Mouse (Mus musculus) left cerebral cortex, postnatal 25 days (tissue): ENCODE results near the gene Cbx6. TPM values are rescaled to one million over a fixed set of nuclear protein-coding genes. Genes with fewer than 3 reads are reported as not detected.

Source experiments
- DNase-seq, 2 experiments: peaks; one replicate each; pipeline ENCODE4 v3.0.0; 2022; ENCODE audit warnings: low spot score in 2 of 2, mixed read lengths in 1 of 2
- intact Hi-C: fragments of 180-260 bp; cut with DNase I; formaldehyde crosslinking; loops from one replicate; pipeline ENCODE4 v1.15.1; 2025
- total RNA-seq, 2 experiments: library from RNA; stranded (reverse); gene quantifications; 2 replicates each; pipeline ENCODE4 v1.2.3; 2021

Cbx6 gene
- total RNA-seq, 2 experiments from 2014 or later: 445 to 462 TPM

DNA sequence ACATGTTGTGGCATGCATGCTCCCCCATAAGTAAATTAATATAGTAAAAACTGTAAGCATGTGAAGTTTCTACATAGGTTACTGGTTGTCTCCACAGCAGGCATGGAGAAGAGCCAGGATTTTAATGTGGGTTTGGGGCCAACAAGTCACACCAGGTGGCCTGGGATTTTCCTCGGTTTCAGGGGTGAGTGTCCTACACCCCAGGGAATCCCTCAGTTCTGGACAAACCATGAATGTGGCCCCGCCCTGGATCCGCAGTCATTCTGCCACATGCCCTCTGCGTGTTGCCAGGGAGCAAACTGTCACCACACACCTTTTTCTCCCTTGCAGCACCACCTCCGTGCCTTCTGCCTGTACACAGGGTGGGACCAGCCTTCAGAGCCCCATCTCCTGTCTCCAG, 25.8 kb downstream of the Cbx6 start:
- no peak for DNase-seq
- intact Hi-C loops: loop anchor here (5.0 kb wide), 1 partner anchor 104 kb away; no protein-coding TSS in a partner anchor

DNA sequence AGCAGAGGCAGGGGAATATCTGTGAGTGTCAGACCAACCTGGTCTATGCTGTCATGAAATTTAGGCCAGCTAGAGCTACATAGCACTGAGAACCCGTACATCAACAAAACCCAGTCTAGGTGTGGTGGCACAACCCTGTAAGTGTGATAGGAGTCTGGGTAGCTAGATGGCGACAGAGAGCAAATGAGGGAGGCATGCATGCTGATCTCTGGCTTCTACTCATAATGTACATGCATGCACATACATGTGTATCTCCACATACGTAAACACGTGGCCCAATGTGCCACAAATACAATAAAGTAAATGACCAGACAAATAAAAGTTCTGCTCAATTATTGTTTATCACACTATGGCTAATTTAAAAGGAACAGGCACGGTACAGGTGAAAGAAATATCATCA, 26.4 kb downstream of the Cbx6 start:
- intact Hi-C loops: loop anchor here (5.0 kb wide), 1 partner anchor 104 kb away; no protein-coding TSS in a partner anchor
- peak in 1 of 2 experiments; percentile 67 for DNase-seq

DNA sequence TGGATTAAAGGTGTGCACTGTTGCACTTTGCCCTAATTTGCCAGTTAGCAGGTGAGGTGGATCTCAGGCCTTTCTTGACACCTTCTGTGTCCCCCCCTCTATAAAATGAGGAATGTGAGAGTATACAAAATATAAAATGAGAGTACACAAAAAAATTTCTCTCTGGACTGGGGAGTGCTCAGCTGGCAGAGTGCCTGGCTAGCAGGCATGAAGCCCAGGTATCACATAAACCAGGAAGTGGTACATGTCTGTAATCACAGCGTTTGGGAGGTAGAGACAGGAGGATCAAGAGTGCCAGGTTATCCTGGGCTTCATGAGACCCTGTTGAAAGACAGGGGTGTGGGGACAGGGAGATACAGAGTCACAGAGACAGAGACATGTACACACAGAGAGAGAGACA, 27.4 kb downstream of the Cbx6 start:
- intact Hi-C loops: loop anchor here (5.0 kb wide), 1 partner anchor 105 kb away; no protein-coding TSS in a partner anchor
- DNase-seq: no peak

DNA sequence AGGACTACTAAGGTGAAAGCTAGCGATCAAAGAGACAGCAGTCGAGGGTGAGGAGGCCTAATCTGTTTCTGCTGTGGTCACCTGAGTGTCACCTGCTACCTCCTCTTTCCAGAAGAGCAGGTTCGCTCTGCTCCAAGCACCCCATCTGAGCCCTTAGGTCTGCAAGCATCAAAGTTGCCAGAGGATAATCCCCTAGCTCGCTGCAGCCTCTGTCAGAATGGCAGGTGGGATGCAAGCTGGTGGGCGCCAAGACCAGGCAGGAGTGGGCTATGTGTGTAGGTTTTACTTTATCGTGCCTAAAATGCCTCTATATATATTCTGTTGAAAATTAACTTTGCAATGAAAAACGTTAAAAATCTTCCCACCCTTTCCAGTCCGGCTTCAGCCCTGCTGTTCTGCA, 29.2 kb downstream of the Cbx6 start:
- intact Hi-C loops: loop anchor here (5.0 kb wide), 1 partner anchor 107 kb away; no protein-coding TSS in a partner anchor
- DNase-seq: peak in 1 of 2 experiments; percentile 44

DNA sequence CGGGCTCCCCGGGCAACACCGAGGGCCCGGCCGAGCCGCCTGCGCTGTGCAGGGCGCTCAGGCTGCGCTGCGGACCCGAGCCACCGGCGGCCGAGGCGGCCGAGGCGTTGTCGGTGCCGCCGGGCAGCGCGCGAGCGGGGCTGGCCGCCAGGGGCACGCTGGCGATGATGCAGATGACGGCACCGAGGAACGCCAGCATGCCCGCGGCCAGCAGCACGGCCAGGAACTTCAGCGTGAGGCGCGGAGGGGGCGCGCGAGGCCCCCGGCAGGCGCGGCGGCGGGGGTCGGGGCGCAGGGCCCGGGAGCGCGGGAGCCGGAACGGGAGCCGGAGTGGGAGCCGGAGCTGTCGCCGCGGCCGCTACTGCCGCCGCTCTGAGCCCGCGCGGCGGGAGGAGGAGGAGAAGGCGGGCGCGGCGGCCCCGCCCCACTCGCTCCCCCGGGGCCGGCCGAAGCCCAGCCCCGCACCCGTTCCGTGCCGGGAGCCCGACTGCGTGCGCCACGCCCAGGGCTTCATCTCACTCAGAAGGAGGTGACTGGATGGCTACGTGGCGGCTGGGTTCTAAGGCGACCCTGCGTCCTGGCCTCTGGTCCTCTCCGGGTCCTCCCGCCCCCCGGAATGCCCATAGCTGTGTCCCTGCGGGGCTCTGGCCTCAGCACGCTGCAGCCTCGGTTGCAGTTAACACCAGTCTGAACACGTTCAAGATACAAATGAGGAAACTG, 30.0 kb downstream of the Cbx6 start, which contains the start of gene Nptxr:
Gene Nptxr (minus strand): TSS at position 415 of the 720 bp plus-strand sequence.
- intact Hi-C loops: loop anchor here (5.0 kb wide), 1 partner anchor 108 kb away; no protein-coding TSS in a partner anchor
- DNase-seq: peak; percentile 79 to 80

DNA sequence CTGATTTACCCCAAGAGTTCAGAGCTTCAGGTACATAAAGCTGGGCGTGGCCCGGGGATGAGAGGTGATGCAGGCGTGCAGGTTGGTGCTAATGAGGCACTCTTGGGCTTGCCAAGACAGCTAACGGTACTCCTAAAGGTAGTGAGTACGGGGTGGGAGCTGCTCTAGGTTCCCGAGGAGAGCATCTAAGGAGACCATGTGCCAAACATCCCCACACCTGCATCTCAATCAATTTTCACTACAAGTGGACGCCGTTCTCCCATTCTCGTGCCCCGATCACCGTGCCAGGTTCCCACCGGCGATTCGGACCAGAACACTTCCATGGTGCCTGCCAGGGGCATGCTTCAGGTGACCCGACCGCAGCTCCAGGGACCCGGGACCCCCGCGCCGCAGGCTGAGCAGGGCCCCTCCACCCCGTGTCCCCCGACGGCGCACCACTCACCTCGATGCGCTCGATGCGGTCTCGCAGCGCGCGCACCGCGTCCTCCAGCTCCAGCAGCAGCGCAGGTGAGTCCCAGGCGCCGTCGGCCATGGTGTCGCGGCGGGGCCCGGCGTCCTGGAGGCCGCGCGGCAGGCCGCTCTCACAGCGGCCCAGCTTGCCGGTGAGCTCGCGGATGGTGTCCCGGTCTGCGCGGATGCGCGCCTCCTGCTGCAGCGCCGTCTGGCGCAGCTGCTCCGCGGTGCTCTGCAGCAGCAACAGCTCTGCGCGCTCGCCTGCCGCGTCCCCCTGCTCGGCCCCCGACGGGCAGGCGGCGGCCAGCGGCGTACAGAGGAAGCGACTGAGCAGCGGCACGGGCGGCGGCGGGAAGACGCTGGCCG, 30.7 kb downstream of the Cbx6 start:
- no peak for DNase-seq
- intact Hi-C loops: no loop called here

DNA sequence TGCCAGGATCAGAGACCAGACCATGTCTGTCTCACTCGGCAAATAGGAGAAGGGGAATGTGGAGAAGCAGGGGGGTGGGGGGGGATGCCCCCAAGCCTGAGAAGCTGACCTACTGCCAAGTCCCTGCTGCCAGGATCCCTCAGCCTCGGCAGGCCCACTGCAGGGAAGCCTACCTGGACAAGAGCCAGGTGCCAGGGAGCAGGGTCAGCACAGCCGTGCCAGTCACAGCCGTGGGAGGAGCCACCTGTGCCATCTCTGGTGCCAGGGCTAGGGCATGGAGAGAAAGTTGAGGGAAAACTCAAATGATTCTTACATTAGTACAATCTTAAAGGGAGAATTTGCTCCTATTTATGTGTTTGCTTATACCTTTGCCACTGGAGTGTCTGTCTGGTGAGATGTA, 32.2 kb downstream of the Cbx6 start:
- DNase-seq: no peak
- intact Hi-C loops: no loop called here

DNA sequence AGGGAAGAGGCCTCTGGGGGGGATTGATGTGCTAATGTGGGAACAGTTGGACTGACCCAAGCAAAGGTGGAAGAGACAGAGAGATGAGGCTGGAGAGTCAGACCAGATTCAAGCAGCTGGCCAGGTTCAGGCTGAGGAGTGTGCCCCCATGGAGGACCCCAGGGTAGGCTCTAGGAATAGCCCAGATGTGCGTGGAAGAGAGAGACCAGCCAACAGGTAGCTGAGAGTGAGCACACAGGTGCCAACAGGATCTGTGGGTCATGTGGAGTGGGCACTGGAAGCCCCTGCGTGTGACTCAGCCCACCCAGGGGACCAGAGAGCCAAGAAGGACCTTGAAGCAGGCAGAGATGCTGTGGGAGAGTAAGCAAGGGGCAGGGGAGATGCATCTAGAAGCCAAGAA, 32.8 kb downstream of the Cbx6 start:
- DNase-seq: no peak
- intact Hi-C loops: no loop called here

DNA sequence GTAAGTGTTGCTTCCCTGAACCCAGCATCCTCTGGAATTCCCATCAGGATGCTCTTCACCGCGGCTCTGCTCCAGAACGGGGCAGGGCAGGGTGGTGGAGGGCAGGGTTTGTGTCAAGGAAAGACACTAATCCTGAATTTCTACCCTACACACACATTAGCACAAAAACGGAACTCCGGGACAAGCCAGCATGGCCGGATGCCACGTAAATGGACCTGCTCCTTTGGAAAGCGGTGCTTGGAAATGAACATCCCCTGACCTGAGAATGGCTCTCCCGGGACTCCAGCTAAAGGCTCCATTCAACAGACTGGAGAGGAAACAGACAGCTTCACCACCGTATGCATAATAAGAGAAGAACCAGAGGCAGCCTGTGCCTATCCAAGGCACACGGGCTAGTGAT, 33.8 kb downstream of the Cbx6 start:
- DNase-seq: no peak
- intact Hi-C loops: no loop called here

DNA sequence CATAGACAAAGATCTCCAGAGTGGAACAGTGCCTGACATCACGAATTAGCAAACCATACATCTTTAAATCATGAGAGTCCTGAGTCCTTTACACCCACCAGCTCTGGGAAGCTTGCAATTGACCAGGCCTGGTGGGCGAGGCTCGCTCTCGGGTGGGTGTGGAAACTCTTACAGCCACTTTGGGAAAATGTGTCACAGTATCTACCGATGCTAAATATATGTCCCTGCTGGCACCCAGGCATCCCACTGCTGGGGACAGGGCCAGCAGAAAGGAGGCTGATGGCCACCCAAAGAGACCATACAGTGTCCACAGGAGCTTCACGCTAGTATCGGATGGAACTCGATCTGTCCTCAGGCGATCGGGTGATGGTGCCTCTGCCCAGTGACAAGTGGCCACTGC, 35.9 kb downstream of the Cbx6 start:
- peak in 1 of 2 experiments; percentile 94 for DNase-seq
- intact Hi-C loops: no loop called here

DNA sequence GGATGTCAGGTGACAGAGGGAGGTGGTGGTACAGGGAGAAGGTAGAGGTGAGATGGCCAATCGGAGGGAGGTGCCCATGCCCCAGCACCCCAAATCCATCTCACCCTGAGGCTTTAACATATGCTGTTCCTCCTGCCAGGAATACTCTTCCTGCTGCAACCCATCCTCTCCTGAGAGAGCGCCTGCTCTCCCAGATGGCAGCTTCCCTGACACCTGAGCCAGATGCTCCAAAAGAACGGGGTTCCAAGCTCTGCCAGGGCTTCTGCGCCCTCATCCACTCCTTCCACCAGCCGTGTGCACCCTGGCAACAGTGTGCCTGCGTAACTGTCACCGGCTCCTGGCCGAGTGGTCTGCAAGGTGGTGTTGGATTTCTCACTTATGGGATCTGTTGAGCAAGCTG, 36.8 kb downstream of the Cbx6 start:
- no peak for DNase-seq
- intact Hi-C loops: no loop called here

DNA sequence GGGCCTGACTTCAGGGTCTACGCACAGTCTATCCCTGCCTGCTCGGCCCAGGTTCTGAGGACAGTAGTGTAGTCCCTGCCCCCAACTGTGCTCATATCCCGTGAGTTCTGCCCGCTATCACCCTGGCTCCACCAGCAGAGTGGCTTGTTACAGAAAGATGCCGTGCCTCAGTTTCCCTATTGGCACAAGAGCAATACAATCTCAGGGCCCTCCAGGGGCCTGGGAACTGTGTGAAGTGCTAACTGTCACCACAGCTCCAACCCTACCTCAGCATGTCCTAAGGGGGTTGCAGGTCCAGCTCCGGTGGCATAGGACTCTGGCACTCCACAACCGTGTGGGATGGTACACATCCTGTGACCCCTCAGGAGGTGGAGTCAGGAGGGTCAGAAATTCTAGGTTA, 37.4 kb downstream of the Cbx6 start:
- DNase-seq: no peak
- intact Hi-C loops: no loop called here

DNA sequence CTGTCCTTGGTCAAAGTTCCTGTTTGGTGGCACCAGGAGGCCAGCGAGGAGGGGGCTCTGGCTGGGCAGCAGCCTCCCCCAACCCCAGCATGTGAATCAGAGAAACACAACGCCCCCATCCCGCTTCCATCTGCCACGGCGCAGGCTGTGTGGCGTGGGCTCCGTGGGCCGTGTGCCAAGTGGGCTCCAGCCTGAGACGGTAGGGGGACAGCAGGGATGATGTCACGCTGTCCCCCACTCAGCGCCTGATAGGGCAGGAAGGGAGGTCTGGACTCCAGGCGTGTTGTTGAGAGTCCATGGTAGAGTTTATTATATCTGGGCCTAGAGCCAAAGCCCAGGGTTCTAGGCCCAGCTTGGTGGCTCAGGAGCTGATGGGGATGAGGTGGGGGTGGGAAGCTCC, 38.2 kb downstream of the Cbx6 start:
- peak; percentile 71 to 86 for DNase-seq
- intact Hi-C loops: loop anchor here (1.0 kb wide), 1 partner anchor 31 kb away; no protein-coding TSS in a partner anchor

DNA sequence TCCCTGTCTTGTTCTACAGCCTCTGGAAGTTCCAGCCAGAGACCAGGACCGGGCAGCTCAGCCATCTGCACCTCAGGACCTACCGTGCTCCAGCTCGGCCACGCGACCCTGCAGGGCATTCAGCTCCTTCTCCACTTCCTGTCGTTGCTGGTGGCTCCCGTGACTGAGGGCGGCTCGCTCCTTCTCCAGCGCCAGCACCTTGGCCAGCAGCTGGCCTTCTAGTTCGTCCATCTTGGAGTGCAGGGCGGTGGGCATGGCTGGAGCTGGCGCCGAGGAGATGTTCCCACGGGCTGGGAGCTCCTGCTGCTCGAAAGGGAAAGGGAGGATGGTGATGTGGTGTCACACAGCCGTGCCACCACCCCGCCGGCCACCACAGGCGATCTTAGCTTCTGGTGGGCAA, 40.3 kb downstream of the Cbx6 start:
- intact Hi-C loops: no loop called here

DNA sequence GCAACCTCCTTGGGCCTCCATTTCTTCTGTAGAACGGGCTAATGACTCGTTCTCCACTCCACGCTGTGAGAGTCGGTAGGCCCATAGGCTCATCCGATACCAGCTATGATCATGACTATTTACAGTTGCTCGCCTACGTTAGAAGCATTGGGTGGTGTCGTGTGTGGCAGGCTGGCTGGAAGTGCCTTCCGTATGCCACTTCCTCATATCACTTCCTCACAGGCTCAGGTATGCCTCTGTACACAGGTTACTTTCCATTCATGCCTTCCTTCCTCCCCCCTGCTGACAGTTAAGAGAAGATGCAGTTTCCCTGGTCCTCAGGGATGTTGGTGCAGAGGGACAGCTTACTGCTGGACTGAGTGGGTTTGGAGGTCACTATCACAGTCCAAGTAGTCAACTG, 41.4 kb downstream of the Cbx6 start:
- no peak for DNase-seq
- intact Hi-C loops: no loop called here

More for the DNA sequence above, 40.3 kb downstream of the Cbx6 start:
- no peak for DNase-seq

DNA sequence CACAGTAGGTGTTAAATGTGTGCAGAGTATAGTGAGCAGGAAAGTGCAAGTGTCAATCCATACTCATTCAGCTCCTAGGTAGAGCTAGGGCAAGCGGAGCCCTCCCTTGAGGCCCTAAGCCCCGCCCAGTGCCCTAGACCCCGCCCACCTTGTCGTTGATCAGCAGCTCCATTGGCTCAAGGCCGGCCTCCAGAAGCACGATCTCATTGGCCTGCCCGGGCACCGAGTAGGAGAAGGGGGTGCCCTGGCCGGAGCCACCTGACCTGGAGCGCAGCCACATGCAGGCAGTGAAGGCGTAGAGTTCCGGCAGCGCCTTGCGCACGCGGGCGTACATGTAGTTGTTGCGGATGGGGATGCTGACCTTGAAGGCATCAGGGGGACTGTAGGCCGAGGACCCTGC, 42.0 kb downstream of the Cbx6 start:
- no peak for DNase-seq
- intact Hi-C loops: no loop called here

DNA sequence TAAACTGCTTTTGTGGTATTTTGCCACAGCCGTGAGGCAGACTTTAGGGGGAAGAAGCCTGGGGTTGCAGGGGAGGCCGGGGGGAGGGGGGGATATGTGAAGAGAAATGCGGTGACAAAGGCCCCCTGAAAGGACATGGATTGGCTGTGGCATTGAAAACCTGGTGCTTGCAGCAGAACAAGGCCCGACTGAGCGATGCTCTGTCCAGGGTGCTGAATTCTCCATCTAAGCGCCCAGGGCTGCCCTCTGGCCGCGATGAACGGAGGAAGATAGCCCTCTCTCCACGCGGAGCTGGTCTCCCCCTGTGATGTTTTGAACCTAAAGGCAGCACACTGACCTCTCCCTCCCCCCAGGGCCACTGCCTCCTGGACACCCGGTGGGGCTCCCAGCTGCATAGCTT, 43.0 kb downstream of the Cbx6 start:
- DNase-seq: no peak
- intact Hi-C loops: no loop called here

DNA sequence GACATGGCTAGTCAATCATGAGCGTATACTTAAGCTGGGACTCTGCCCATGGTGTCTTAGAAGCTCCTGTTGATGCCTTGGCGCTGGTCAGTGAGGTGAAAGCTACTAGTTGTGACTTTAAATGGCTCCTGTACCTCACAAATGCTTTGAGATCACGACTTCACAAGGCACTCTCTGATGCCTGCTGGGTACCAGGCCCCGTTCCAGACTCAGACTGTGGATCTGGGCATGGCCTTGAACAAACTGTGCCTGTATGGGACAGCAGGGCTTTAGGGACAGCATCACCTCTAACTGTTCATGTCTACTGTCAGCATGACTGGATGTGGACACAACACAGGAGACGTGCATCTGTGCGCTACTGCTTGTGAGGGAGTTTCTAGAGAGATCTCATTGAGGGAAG, 43.6 kb downstream of the Cbx6 start:
- intact Hi-C loops: no loop called here
- DNase-seq: no peak

DNA sequence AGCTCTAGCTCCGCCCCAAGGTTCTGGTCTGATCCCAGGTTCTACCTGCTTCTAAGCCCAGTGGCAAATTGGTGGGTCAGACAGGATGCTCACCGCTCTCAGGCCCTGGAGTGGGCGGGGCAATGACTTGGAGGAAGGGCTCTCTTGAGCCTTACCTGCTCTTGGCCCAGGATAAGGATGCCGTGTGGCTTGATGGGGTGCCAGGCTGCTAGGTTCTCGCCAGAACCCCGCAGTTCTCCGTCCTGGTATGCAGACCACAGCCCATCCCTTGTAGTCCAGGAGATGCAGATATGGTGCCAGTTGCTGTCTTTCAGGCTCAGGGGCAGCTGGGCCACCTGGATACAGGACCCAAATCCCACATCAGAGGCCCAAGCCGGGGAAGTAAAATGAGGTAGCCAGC, 44.4 kb downstream of the Cbx6 start:
- no peak for DNase-seq
- intact Hi-C loops: no loop called here

DNA sequence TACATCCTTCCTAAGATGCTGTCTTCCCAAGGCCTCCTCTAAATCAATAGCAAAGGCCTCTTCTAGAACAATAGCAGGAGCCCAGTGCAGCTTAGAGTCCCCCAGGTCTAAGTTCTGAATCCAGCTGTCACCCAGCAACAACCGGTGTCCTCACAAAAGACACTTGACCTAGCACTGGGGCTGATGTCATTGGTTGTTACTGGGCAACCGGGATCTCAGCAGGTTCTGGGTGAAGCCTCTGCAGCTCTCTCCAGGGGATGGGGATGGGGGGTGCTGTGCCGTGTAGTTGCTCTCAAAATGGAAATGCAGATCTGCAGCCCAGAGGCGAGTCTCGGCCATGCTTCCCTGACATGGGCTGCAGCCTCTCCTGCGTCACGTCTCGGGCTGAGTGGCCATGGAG, 46.7 kb downstream of the Cbx6 start:
- DNase-seq: no peak
- intact Hi-C loops: no loop called here

DNA sequence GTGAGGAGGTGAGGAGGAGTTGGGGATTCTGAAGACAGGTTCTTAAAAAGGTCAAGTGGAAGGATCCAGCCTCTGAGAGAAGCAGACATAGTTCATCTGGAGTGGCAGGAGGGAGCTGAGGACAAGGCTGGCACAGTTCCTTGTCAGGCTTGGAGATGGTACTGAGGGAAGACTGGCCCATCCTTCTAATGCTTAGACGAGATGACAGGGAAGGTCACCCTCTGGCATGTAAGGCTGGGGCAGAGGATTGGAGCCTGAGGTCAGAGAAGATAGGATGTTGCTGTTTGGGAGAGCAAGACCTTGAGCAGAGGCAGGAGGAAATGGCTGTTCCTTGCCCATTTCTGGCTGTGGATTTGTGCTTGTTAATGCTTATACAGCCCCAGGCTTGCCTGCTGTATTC, 49.4 kb downstream of the Cbx6 start:
- intact Hi-C loops: no loop called here
- no peak for DNase-seq
